9 mouse cellular contexts compared by ENCODE assay signal in the genomic region with DNA sequence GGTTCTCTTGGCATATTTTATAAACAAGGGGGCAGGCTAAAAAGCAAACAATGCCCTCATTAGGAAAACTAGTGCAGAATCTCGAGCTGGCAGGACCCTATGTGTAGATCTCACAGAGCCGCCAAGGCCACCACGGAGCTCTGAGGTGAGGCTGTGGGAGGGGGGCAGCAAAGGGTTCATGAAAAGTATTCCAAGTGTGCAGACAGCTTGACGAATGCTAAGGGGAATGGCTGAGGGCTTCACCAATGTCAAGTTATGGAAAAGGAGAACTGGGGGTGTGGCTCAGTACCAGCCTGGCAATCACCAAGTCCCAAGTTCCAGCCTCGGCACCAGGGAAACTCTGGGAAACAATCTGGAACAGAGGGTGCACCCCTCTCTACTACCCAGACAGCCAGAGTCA. TPM values are rescaled to one million over a fixed set of nuclear protein-coding genes. Genes with fewer than 3 reads are reported as not detected.
DNase-seq lines count a peak whose midpoint lies in the region; ATAC-seq and TF ChIP-seq lines count a peak whose summit lies in the region.
"Had no signal": no experiment of that assay in that cellular context is flagged by ENCODE, and none has a peak within 500 bp of the region (broad histone marks: within the 10 kb centered on the region; RNA-seq: fewer than 3 reads in every experiment).

No protein-coding gene starts in this region.

- peaks cover 53% of the 10 kb centered on the region for H3K4me1 ChIP-seq in embryonic facial prominence, embryonic 12.5 days
- H3K4me1 ChIP-seq in embryonic facial prominence, embryonic 10.5 days: peaks cover 75% of the 10 kb centered on the region
- 0 out of 2 replicates have a peak, but pooled peaks cover 4% of the 10 kb centered on the region for H3K4me1 ChIP-seq in stomach, postnatal 0 days (replicated peaks; ENCODE audit: control insufficient read depth, insufficient read depth)

- WGBS in embryonic facial prominence, embryonic 12.5 days: 61% methylated on average over 5 of the region's 5 CpGs
- WGBS in embryonic facial prominence, embryonic 10.5 days: 68% methylated on average over 5 of the region's 5 CpGs
- WGBS in stomach, postnatal 0 days: 31% methylated on average over 5 of the region's 5 CpGs

- H3K4me3 ChIP-seq in embryonic facial prominence, embryonic 12.5 days: no peak overlapping the region
- no peak overlapping the region for H3K4me3 ChIP-seq in embryonic facial prominence, embryonic 10.5 days
- H3K4me3 ChIP-seq in layer of hippocampus, adult 2 months: no peak overlapping the region
- no peak overlapping the region for H3K4me3 ChIP-seq in stomach, postnatal 0 days (ENCODE audit: low read depth, low read length)

- no peak for TF ChIP-seq EP300 in stomach, postnatal 0 days (optimal IDR thresholded peaks at IDR 0.05)

- ATAC-seq in embryonic facial prominence, embryonic 12.5 days (ENCODE audit: insufficient number of reproducible peaks, insufficient read depth, low FRiP score, low TSS enrichment): no peak
- no peak for ATAC-seq in stomach, postnatal 0 days (ENCODE audit: low FRiP score, low TSS enrichment)

- H3K27me3 ChIP-seq in embryonic facial prominence, embryonic 12.5 days: no peaks in the 10 kb centered on the region
- no peaks in the 10 kb centered on the region for H3K27me3 ChIP-seq in embryonic facial prominence, embryonic 10.5 days (replicated peaks; ENCODE audit: low read depth, poor library complexity, severe bottlenecking)
- no peaks in the 10 kb centered on the region for H3K27me3 ChIP-seq in stomach, postnatal 0 days (ENCODE audit: control insufficient read depth, insufficient read depth, low read length)

- H3K9ac ChIP-seq in embryonic facial prominence, embryonic 12.5 days: no peak overlapping the region
- no peak overlapping the region for H3K9ac ChIP-seq in stomach, postnatal 0 days (ENCODE audit: low read length)

- no peak for DNase-seq in embryonic facial prominence, embryonic 10.5 days (ENCODE audit: low spot score)
- DNase-seq in layer of hippocampus, adult 2 months (ENCODE audit: low spot score in 2 of 2): peak; percentile 12 to 56
- DNase-seq in layer of hippocampus, adult 9-11 months: no peak
- DNase-seq in ovary, adult 18-20 months (ENCODE audit: low spot score): peak; percentile 34
- no peak for DNase-seq in ovary, postnatal 10 days (ENCODE audit: low spot score)
- DNase-seq in stomach, postnatal 0 days (ENCODE audit: low spot score): no peak
- DNase-seq in adrenal gland, adult 2 months: no peak
- DNase-seq: kidney, postnatal 4 days had no signal

- H3K36me3 ChIP-seq in embryonic facial prominence, embryonic 12.5 days: peaks cover 12% of the 10 kb centered on the region
- H3K36me3 ChIP-seq in embryonic facial prominence, embryonic 10.5 days (replicated peaks): peaks cover 90% of the 10 kb centered on the region
- no peaks in the 10 kb centered on the region for H3K36me3 ChIP-seq in stomach, postnatal 0 days (ENCODE audit: control insufficient read depth, insufficient read depth, low read length)

- no peaks in the 10 kb centered on the region for H3K9me3 ChIP-seq in embryonic facial prominence, embryonic 12.5 days
- H3K9me3 ChIP-seq in embryonic facial prominence, embryonic 10.5 days: no peaks in the 10 kb centered on the region
- no peaks in the 10 kb centered on the region for H3K9me3 ChIP-seq in stomach, postnatal 0 days (ENCODE audit: control insufficient read depth, low read length)

- no peak for TF ChIP-seq CTCF in layer of hippocampus, adult 2 months (conservative IDR thresholded peaks at IDR 0.05)
- TF ChIP-seq CTCF in stomach, postnatal 0 days (IDR thresholded peaks at IDR 0.05; ENCODE audit: low read depth): no peak

- no peak overlapping the region for H3K4me2 ChIP-seq in embryonic facial prominence, embryonic 12.5 days (replicated peaks)
- no peak overlapping the region; the same call in 1 of the 2 replicates for H3K4me2 ChIP-seq in stomach, postnatal 0 days (replicated peaks; ENCODE audit: low read depth)

- H3K27ac ChIP-seq in embryonic facial prominence, embryonic 12.5 days: 0 out of 2 replicates have a peak overlapping the region, but pooled peaks have one; percentile 9
- H3K27ac ChIP-seq in embryonic facial prominence, embryonic 10.5 days (replicated peaks): no peak overlapping the region
- H3K27ac ChIP-seq in layer of hippocampus, adult 2 months: peak overlapping the region; percentile 55
- peak overlapping the region; percentile 49; the same call in 1 of the 2 replicates for H3K27ac ChIP-seq in stomach, postnatal 0 days (replicated peaks)

RNA-seq across cellular contexts. Expression of gene Ptch1, which starts 24.2 kb away (rescaled TPM):
- polyA plus RNA-seq in embryonic facial prominence, embryonic 12.5 days (2016; fragmentation: Nextera tagmentation; extraction: Ambion mirVana): 24.9 and 29.2 TPM in 2 replicates
- polyA plus RNA-seq in embryonic facial prominence, embryonic 10.5 days (2016; fragmentation: Nextera tagmentation; extraction: Ambion mirVana): 33.0 and 33.5 TPM in 2 replicates
- total RNA-seq in layer of hippocampus, adult 2 months (2021): 10 to 100 TPM; 43.9 to 45.4 TPM
- 8.4 and 8.5 TPM in 2 replicates for polyA plus RNA-seq in stomach, postnatal 0 days (2015; fragmentation: Nextera tagmentation; extraction: Ambion mirVana)
- 10 to 100 TPM; 30.8 to 57.5 TPM for total RNA-seq in adrenal gland, adult 2 months (2021)
- 46.7 and 50.1 TPM in 2 replicates for polyA plus RNA-seq in adrenal gland, adult 2 months (2012; rRNA removed)

RNA-seq across cellular contexts. Expression of gene Fancc, which starts 52.1 kb away (rescaled TPM):
- polyA plus RNA-seq in embryonic facial prominence, embryonic 12.5 days (2016; fragmentation: Nextera tagmentation; extraction: Ambion mirVana): 21.8 and 23.7 TPM in 2 replicates
- 22.9 and 25.3 TPM in 2 replicates for polyA plus RNA-seq in embryonic facial prominence, embryonic 10.5 days (2016; fragmentation: Nextera tagmentation; extraction: Ambion mirVana)
- total RNA-seq in layer of hippocampus, adult 2 months (2021): 1 to 10 TPM; 6.5 to 9.5 TPM
- polyA plus RNA-seq in stomach, postnatal 0 days (2015; fragmentation: Nextera tagmentation; extraction: Ambion mirVana): 9.3 TPM in 2 replicates
- total RNA-seq in adrenal gland, adult 2 months (2021): 10 to 100 TPM in 1 of 2 experiments, 1 to 10 TPM in 1; 7.5 to 10.0 TPM
- polyA plus RNA-seq in adrenal gland, adult 2 months (2012; rRNA removed): 8.1 and 9.2 TPM in 2 replicates

Comparison
In these comparisons a context has a peak if more than half of its experiments do, and no peak if none do; other contexts are left out.
1. DNase-seq: peak in layer of hippocampus, adult 2 months (2 of 2) and ovary, adult 18-20 months (single experiment); none in embryonic facial prominence, embryonic 10.5 days (single experiment), layer of hippocampus, adult 9-11 months (single experiment), ovary, postnatal 10 days (single experiment), stomach, postnatal 0 days (single experiment) and adrenal gland, adult 2 months (single experiment).